Mouse (Mus musculus): ENCODE measurements around the gene Npr2. TPM values are rescaled to one million over a fixed set of nuclear protein-coding genes. Genes with fewer than 3 reads are reported as not detected.
A peak's percentile ranks its signal among the peaks of the same experiment; 100 is the strongest.

Gene Npr2
- total and polyA plus RNA-seq, 3 experiments, result 0.04 to 6.3 (median 0.44) TPM

DNA sequence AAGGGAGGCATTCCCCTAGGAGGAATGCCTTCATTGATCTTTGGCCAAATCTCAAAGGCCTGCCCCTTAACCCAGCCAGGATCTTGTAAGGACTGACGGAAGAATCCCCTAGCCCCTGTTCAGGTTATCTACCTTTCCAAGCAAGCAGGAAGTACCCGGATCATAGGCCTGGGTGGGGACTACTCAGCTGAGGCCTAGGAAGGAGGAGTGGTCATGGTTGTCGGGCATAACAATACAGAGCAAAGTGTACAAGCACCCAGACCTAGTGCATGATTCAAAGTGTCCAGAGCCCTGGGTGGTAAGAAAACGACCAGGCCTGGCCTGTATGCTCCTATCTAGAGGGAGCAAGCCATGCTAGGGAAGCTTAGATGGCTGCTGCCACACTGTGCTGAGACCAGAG is 43.9 kb downstream of the Npr2 start:
- TF ChIP-seq CTCF (IDR thresholded peaks at IDR 0.05; ENCODE audit: low read depth, low read length) (no peak), GATA1 (IDR thresholded peaks at IDR 0.05; ENCODE audit: borderline replicate concordance, low read length) (no peak), POLR2AphosphoS5 (IDR thresholded peaks at IDR 0.05; ENCODE audit: insufficient replicate concordance, low read depth, low read length) (no peak), TAL1 (conservative IDR thresholded peaks at IDR 0.05; ENCODE audit: low read depth, low read length) (no peak), GATA2 (IDR thresholded peaks at IDR 0.05; ENCODE audit: borderline replicate concordance, low read depth, low read length) (no peak)
- peaks cover 9% of the 10 kb centered on the region for H3K4me1 ChIP-seq (ENCODE audit: insufficient read depth, low read depth, low read length)
- peaks cover 3% of the 10 kb centered on the region for H3K36me3 ChIP-seq (replicated peaks)
- no peak for ATAC-seq (ENCODE audit: extremely low read depth, insufficient number of reproducible peaks, low FRiP score, poor library complexity, severe bottlenecking)
- H3K4me3 ChIP-seq (ENCODE audit: low read depth, low read length), result no peak overlapping the region
- no peaks in the 10 kb centered on the region for H3K9me3 ChIP-seq (replicated peaks)
- peaks cover 13% of the 10 kb centered on the region for H3K27me3 ChIP-seq (ENCODE audit: insufficient read depth, low read length)
- no peak for DNase-seq (ENCODE audit: low spot score)

DNA sequence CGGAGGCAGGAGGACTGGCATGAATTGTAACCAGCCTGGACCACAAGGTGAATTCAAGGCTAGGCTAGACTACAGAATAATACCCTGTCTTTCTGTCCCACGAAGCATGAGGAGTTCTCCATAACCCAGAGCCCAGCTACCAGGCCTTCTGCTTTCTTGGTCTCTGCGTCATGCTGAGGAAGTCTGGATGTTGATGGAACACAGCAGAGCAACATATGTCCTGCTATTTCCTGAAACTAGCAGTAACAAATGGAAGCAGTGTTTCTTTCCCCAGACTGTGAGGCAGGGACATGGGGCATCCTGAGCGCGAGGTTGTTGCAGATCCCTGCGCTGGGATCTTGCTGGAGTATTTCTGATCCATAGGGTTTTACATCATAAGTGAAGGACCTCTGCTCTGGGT is 46.8 kb downstream of the Npr2 start:
- H3K4me1 ChIP-seq (ENCODE audit: insufficient read depth, low read depth, low read length), result no peaks in the 10 kb centered on the region
- no peak overlapping the region for H3K4me3 ChIP-seq (ENCODE audit: low read depth, low read length)
- peaks cover 20% of the 10 kb centered on the region for H3K27me3 ChIP-seq (ENCODE audit: insufficient read depth, low read length)
- TF ChIP-seq GATA2 (IDR thresholded peaks at IDR 0.05; ENCODE audit: borderline replicate concordance, low read depth, low read length) (no peak), TAL1 (conservative IDR thresholded peaks at IDR 0.05; ENCODE audit: low read depth, low read length) (no peak)
- DNase-seq (ENCODE audit: low spot score) (no peak), ATAC-seq (ENCODE audit: extremely low read depth, insufficient number of reproducible peaks, low FRiP score, poor library complexity, severe bottlenecking) (no peak)
- no peaks in the 10 kb centered on the region for H3K9me3 ChIP-seq (replicated peaks)
- peaks cover 5% of the 10 kb centered on the region for H3K36me3 ChIP-seq (replicated peaks)

DNA sequence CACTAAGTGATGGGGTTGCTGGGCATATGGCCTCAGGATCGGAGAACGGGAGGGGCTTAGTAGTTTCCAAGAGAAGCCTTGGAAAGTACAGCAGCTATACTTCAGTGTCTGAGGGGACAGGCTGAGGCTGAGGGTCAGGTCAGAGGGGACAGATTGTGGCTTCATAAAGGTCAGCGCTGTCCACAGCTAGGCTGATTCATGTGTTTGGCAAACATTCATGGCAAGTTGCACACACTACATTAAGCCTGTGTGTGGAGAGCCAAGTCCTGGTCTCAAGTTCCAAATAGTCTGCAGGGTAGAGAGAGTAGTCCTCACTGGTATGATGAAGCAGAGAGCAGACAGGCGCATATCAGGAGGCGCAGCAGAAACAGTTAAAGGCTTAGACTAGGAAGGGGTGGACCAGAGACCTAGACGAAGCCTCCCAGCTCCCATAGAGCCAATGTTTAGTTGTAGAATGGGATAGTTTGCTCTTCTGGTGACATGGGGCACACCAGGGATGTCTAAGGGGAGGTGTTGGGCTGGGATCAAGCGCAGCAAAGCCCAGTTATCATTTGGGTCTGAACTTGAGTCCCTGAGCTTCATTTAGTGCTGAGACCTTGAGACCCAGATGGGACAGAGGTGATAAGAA is 47.8 kb downstream of the Npr2 start:
- TF ChIP-seq POLR2AphosphoS5 (IDR thresholded peaks at IDR 0.05; ENCODE audit: insufficient replicate concordance, low read depth, low read length), result no peak
- TF ChIP-seq GATA1 (IDR thresholded peaks at IDR 0.05; ENCODE audit: borderline replicate concordance, low read length), result no peak
- TF ChIP-seq TAL1 (conservative IDR thresholded peaks at IDR 0.05; ENCODE audit: low read depth, low read length), result no peak
- TF ChIP-seq GATA2 (IDR thresholded peaks at IDR 0.05; ENCODE audit: borderline replicate concordance, low read depth, low read length), result no peak
- TF ChIP-seq CTCF (IDR thresholded peaks at IDR 0.05; ENCODE audit: low read depth, low read length), result no peak
- H3K36me3 ChIP-seq (replicated peaks), result peaks cover 2% of the 10 kb centered on the region
- no peaks in the 10 kb centered on the region for H3K4me1 ChIP-seq (ENCODE audit: insufficient read depth, low read depth, low read length)
- no peak for ATAC-seq (ENCODE audit: extremely low read depth, insufficient number of reproducible peaks, low FRiP score, poor library complexity, severe bottlenecking)
- no peak overlapping the region for H3K4me3 ChIP-seq (ENCODE audit: low read depth, low read length)
- peaks cover 17% of the 10 kb centered on the region for H3K27me3 ChIP-seq (ENCODE audit: insufficient read depth, low read length)
- H3K9me3 ChIP-seq (replicated peaks), result no peaks in the 10 kb centered on the region
- no peak for DNase-seq (ENCODE audit: low spot score)

DNA sequence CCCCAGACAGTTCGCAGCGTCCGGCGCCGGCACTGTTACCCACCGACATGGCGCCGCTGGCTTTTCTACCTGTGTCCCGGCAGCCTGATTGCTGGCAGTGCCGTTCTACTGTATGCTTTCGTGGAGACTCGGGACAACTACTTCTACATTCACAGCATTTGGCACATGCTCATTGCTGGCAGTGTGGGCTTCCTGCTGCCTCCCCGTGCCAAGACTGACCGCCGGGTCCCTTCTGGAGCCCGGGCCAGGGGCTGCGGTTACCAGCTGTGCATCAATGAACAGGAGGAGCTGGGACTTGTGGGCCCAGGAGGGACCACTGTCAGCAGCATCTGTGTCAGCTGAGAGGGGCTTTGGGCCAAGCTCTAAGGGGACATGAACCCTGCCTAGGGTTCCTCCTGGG is 58.3 kb downstream of the Npr2 start:
- no peak for ATAC-seq (ENCODE audit: extremely low read depth, insufficient number of reproducible peaks, low FRiP score, poor library complexity, severe bottlenecking)
- Histone ChIP-seq H3K4me3 (ENCODE audit: low read depth, low read length) (no peak overlapping the region), H3K4me1 (ENCODE audit: insufficient read depth, low read depth, low read length) (peaks cover 26% of the 10 kb centered on the region), H3K36me3 (replicated peaks) (no peaks in the 10 kb centered on the region), H3K9me3 (replicated peaks) (no peaks in the 10 kb centered on the region), H3K27me3 (ENCODE audit: insufficient read depth, low read length) (peaks cover 23% of the 10 kb centered on the region)
- DNase-seq (ENCODE audit: low spot score), result no peak
- no peak for TF ChIP-seq GATA2 (IDR thresholded peaks at IDR 0.05; ENCODE audit: borderline replicate concordance, low read depth, low read length)
- no peak for TF ChIP-seq CTCF (IDR thresholded peaks at IDR 0.05; ENCODE audit: low read depth, low read length)
- no peak for TF ChIP-seq POLR2AphosphoS5 (IDR thresholded peaks at IDR 0.05; ENCODE audit: insufficient replicate concordance, low read depth, low read length)
- no peak for TF ChIP-seq TAL1 (conservative IDR thresholded peaks at IDR 0.05; ENCODE audit: low read depth, low read length)
- no peak for TF ChIP-seq GATA1 (IDR thresholded peaks at IDR 0.05; ENCODE audit: borderline replicate concordance, low read length)

DNA sequence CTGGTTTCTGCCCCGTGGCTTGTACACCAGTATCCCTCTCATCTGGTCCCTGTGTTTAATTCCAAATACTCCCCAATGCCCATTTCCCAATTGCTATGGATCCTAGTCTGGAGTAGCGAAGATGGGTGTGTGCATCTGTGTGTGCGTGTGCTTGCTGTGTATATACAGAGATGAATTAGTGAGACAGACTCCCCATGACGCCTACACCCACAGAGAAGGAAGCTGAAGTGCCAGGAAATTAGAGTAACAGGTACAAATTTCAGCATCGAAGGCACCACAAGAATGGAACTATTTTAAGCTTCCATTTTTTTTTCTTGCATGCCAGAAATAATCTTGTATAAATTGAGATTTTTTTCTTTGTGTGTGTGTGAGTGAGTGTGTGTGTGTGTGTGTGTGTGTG is 59.3 kb downstream of the Npr2 start:
- Histone ChIP-seq H3K4me1 (ENCODE audit: insufficient read depth, low read depth, low read length) (peaks cover 35% of the 10 kb centered on the region), H3K9me3 (replicated peaks) (no peaks in the 10 kb centered on the region), H3K36me3 (replicated peaks) (no peaks in the 10 kb centered on the region), H3K4me3 (ENCODE audit: low read depth, low read length) (no peak overlapping the region), H3K27me3 (ENCODE audit: insufficient read depth, low read length) (peaks cover 13% of the 10 kb centered on the region)
- no peak for DNase-seq (ENCODE audit: low spot score)
- TF ChIP-seq TAL1 (conservative IDR thresholded peaks at IDR 0.05; ENCODE audit: low read depth, low read length), result no peak
- TF ChIP-seq POLR2AphosphoS5 (IDR thresholded peaks at IDR 0.05; ENCODE audit: insufficient replicate concordance, low read depth, low read length), result no peak
- TF ChIP-seq CTCF (IDR thresholded peaks at IDR 0.05; ENCODE audit: low read depth, low read length), result no peak
- no peak for TF ChIP-seq GATA1 (IDR thresholded peaks at IDR 0.05; ENCODE audit: borderline replicate concordance, low read length)
- TF ChIP-seq GATA2 (IDR thresholded peaks at IDR 0.05; ENCODE audit: borderline replicate concordance, low read depth, low read length), result no peak
- no peak for ATAC-seq (ENCODE audit: extremely low read depth, insufficient number of reproducible peaks, low FRiP score, poor library complexity, severe bottlenecking)

DNA sequence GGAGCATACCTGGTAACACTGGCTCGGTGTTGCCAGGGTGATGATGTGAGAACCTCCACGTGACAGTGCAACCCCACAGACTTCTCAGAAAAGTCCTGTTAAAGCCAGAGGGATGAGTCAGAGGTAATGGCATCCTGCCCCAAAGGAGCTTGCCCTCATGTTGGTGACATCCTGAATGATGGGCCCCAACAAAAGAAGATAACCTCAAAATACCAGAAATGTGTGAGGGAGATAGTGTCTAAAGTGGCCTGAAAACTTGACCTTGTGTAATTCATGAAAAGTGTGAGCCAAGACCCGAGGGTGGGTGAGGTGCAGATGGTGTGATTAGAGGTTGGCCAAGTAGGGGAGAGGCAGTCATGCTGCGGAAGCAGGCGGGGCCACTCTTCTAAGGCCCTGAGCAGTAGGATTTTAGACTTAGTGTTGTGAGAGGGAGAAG is 62.1 kb downstream of the Npr2 start:
- TF ChIP-seq TAL1 (conservative IDR thresholded peaks at IDR 0.05; ENCODE audit: low read depth, low read length) (no peak), CTCF (IDR thresholded peaks at IDR 0.05; ENCODE audit: low read depth, low read length) (no peak), POLR2AphosphoS5 (IDR thresholded peaks at IDR 0.05; ENCODE audit: insufficient replicate concordance, low read depth, low read length) (no peak), GATA1 (IDR thresholded peaks at IDR 0.05; ENCODE audit: borderline replicate concordance, low read length) (no peak)
- DNase-seq (ENCODE audit: low spot score), result peak; percentile 15
- H3K27me3 ChIP-seq (ENCODE audit: insufficient read depth, low read length), result peaks cover 20% of the 10 kb centered on the region
- peaks cover 42% of the 10 kb centered on the region for H3K4me1 ChIP-seq (ENCODE audit: insufficient read depth, low read depth, low read length)
- peak; percentile 51; the same call in 1 of the 2 replicates for ATAC-seq (ENCODE audit: extremely low read depth, insufficient number of reproducible peaks, low FRiP score, poor library complexity, severe bottlenecking)
- H3K9me3 ChIP-seq (replicated peaks), result no peaks in the 10 kb centered on the region
- H3K36me3 ChIP-seq (replicated peaks), result no peaks in the 10 kb centered on the region
- no peak overlapping the region for H3K4me3 ChIP-seq (ENCODE audit: low read depth, low read length)
